Mouse (Mus musculus) frontal cortex, postnatal 14 days (tissue): ENCODE measurements at regions not wholly inside any gene's neighbourhood (a gene's known extent, or its start where the extent isn't known, plus 50 kb on each side); places are given as distances from the start of the nearest gene placed in this dataset.

Source experiments
- DNase-seq, 2 experiments: peaks; one replicate each; pipeline ENCODE4 v3.0.0; 2022; ENCODE audit warnings: low spot score in 2 of 2

GRCm38 (mm10) chr13:84065256-84065898 is 156.7 kb upstream of the Tmem161b start:
- no peak for DNase-seq

- no peak for DNase-seq
Observed at GRCm38 (mm10) chr13:84066211-84066959, 155.7 kb upstream of the Tmem161b start.

GRCm38 (mm10) chr13:84066960-84067665 is 155.0 kb upstream of the Tmem161b start:
- no peak for DNase-seq

- no peak for DNase-seq
Observed at GRCm38 (mm10) chr13:84068365-84068764, 153.7 kb upstream of the Tmem161b start.
